Mouse (Mus musculus) liver, embryonic 14.5 days (tissue): ENCODE results near the gene Alyref.

Source experiments
- CTCF ChIP-seq: IDR thresholded peaks from 2 replicates; pipeline ENCODE4 v1.5.1; 2016; ENCODE audit warnings: antibody characterized with exemption, low read depth, control low read depth
- EP300 ChIP-seq: IDR thresholded peaks from 2 replicates; pipeline ENCODE4 v1.6.1; 2016; ENCODE audit warnings: antibody characterized with exemption, low read depth

GRCm38 (mm10) chr11:120583937-120584336 lies 14.2 kb downstream of the Alyref start:
- TF ChIP-seq CTCF (no peak), EP300 (no peak)
